Mouse (Mus musculus) hindbrain, embryonic 11.5 days (tissue): Measurements from ENCODE around the gene Atp5e. TPM values are rescaled to one million over a fixed set of nuclear protein-coding genes. Genes with fewer than 3 reads are reported as not detected.

Experiments
- ATAC-seq: fragments of 200-750 bp; cut with Nextera tagmentation; 2 replicates; pipeline ENCODE4 v1.8.0; 2017; ENCODE audit warnings: mild to moderate bottlenecking, moderate TSS enrichment, moderate library complexity; ENCODE audit not compliant: low FRiP score
- DNase-seq: peaks from one replicate; pipeline ENCODE4 v3.0.0-alpha.2; 2015; ENCODE audit warnings: low spot score
- H3K27ac ChIP-seq: fragments of 300-500 bp; sonication (generic); 2 replicates; pipeline ENCODE4 v1.5.1; 2014; ENCODE audit warnings: mild to moderate bottlenecking, low read depth, low read length
- H3K27me3 ChIP-seq: fragments of 300-500 bp; sonication (generic); 2 replicates; pipeline ENCODE4 v1.6.1; 2014; ENCODE audit warnings: mild to moderate bottlenecking, low read length, moderate library complexity, mixed read lengths; ENCODE audit not compliant: control insufficient read depth, insufficient read depth
- H3K36me3 ChIP-seq: fragments of 300-500 bp; sonication (generic); 2 replicates; pipeline ENCODE4 v1.6.1; 2014; ENCODE audit warnings: mild to moderate bottlenecking, low read length, moderate library complexity, mixed read lengths; ENCODE audit not compliant: control insufficient read depth, insufficient read depth
- H3K4me1 ChIP-seq: fragments of 300-500 bp; sonication (generic); replicated peaks from 2 replicates; pipeline ENCODE4 v1.6.1; 2014; ENCODE audit warnings: low read length, mixed read lengths; ENCODE audit not compliant: control insufficient read depth, insufficient read depth
- H3K4me2 ChIP-seq: fragments of 300-500 bp; sonication (generic); replicated peaks from 2 replicates; pipeline ENCODE4 v1.6.1; 2014; ENCODE audit warnings: mild to moderate bottlenecking, low read depth, low read length
- H3K4me3 ChIP-seq: fragments of 300-500 bp; sonication (generic); 2 replicates; pipeline ENCODE4 v1.5.1; 2014; ENCODE audit warnings: low read depth, low read length
- H3K9ac ChIP-seq: fragments of 300-500 bp; sonication (generic); 2 replicates; pipeline ENCODE4 v1.6.1; 2014; ENCODE audit warnings: low read depth, low read length
- H3K9me3 ChIP-seq: fragments of 300-500 bp; sonication (generic); 2 replicates; pipeline ENCODE4 v1.6.1; 2016; ENCODE audit warnings: low read length; ENCODE audit not compliant: control insufficient read depth
- WGBS: fragments of 180-500 bp; shearing (Covaris S2); extraction: QIAGEN DNeasy Blood & Tissue Kit; methylation state at CpG from one replicate; pipeline ENCODE4 v1.1.7; 2014; 5-methylcytosine and 5-hydroxymethylcytosine counted together
- polyA plus RNA-seq: library from polyadenylated mRNA; unstranded; fragments of >200 nt; fragmentation: Nextera tagmentation; extraction: Ambion mirVana; gene quantifications from 2 replicates; pipeline ENCODE4 v1.2.1, GENCODE M21; 2014

The Atp5e gene
- polyA plus RNA-seq, 1 experiment from 2014 or later: 740 TPM

- Histone ChIP-seq H3K4me2 (no peak overlapping the region), H3K9ac (no peak overlapping the region), H3K27ac (no peak overlapping the region), H3K4me1 (no peaks in the 10 kb centered on the region), H3K9me3 (no peaks in the 10 kb centered on the region), H3K27me3 (no peaks in the 10 kb centered on the region), H3K36me3 (no peaks in the 10 kb centered on the region), H3K4me3 (no peak overlapping the region)
- no peak for DNase-seq
- 86% methylated on average over 5 of the region's 5 CpGs for whole genome bisulfite sequencing
- no peak for ATAC-seq
These were observed 23.1 kb upstream of the Atp5e start for GRCm38 (mm10) chr2:174487005-174487404.

- H3K4me3 ChIP-seq: no peak overlapping the region
- ATAC-seq (no peak), DNase-seq (no peak)
- no peaks in the 10 kb centered on the region for H3K4me1 ChIP-seq
- H3K4me2 ChIP-seq: no peak overlapping the region
- H3K9ac ChIP-seq: no peak overlapping the region
- no peaks in the 10 kb centered on the region for H3K36me3 ChIP-seq
- H3K27ac ChIP-seq: no peak overlapping the region
- H3K9me3 ChIP-seq: no peaks in the 10 kb centered on the region
- H3K27me3 ChIP-seq: no peaks in the 10 kb centered on the region
- WGBS: 78% methylated on average over 5 of the region's 5 CpGs
These were observed 14.8 kb upstream of the Atp5e start for GRCm38 (mm10) chr2:174478746-174479145.

- no peaks in the 10 kb centered on the region for H3K36me3 ChIP-seq
- 0 out of 2 replicates have a peak, but pooled peaks cover 2% of the 10 kb centered on the region for H3K4me1 ChIP-seq
- H3K4me2 ChIP-seq: no peak overlapping the region
- no peaks in the 10 kb centered on the region for H3K9me3 ChIP-seq
- no peak overlapping the region for H3K4me3 ChIP-seq
- H3K9ac ChIP-seq: no peak overlapping the region
- no peak overlapping the region for H3K27ac ChIP-seq
- H3K27me3 ChIP-seq: no peaks in the 10 kb centered on the region
- 90% methylated on average over 3 of the region's 3 CpGs for WGBS
- DNase-seq (no peak), ATAC-seq (no peak)
These were observed 13.8 kb upstream of the Atp5e start for GRCm38 (mm10) chr2:174477543-174478319.

GRCm38 (mm10) chr2:174473550-174473927 is 9.6 kb upstream of the Atp5e start:
- H3K36me3 ChIP-seq: no peaks in the 10 kb centered on the region
- H3K4me1 ChIP-seq: 0 out of 2 replicates have a peak, but pooled peaks cover 2% of the 10 kb centered on the region
- no peak overlapping the region for H3K27ac ChIP-seq
- no peaks in the 10 kb centered on the region for H3K9me3 ChIP-seq
- H3K9ac ChIP-seq: peak overlapping the region; percentile 55
- peak overlapping the region; percentile 31 for H3K4me3 ChIP-seq
- peak overlapping the region; percentile 48 for H3K4me2 ChIP-seq
- ATAC-seq: no peak
- no peaks in the 10 kb centered on the region for H3K27me3 ChIP-seq
- 85% methylated on average over 5 of the region's 5 CpGs for WGBS
- no peak for DNase-seq

GRCm38 (mm10) chr2:174472818-174473549 is 9.1 kb upstream of the Atp5e start, which contains the start of gene Prelid3b:
TSS of gene Prelid3b (minus strand) at chr2:174473081.
- Histone ChIP-seq H3K4me1 (0 out of 2 replicates have a peak, but pooled peaks cover 2% of the 10 kb centered on the region), H3K27ac (0 out of 2 replicates have a peak within 1 kb of the TSS, but pooled peaks have one; percentile 27), H3K4me3 (peak within 1 kb of the TSS; percentile 72), H3K27me3 (no peaks in the 10 kb centered on the region), H3K4me2 (peak within 1 kb of the TSS; percentile 67), H3K36me3 (no peaks in the 10 kb centered on the region), H3K9me3 (no peaks in the 10 kb centered on the region), H3K9ac (peak within 1 kb of the TSS; percentile 78)
- DNase-seq (peak; percentile 100), ATAC-seq (peak; percentile 99)
- WGBS: under 1% methylated on average over 49 of the region's 53 CpGs

GRCm38 (mm10) chr2:174472407-174472806 is 8.5 kb upstream of the Atp5e start:
- ATAC-seq (peak; percentile 52), DNase-seq (no peak)
- peak overlapping the region; percentile 67 for H3K4me2 ChIP-seq
- 0 out of 2 replicates have a peak overlapping the region, but pooled peaks have one; percentile 27 for H3K27ac ChIP-seq
- H3K36me3 ChIP-seq: no peaks in the 10 kb centered on the region
- H3K9ac ChIP-seq: peak overlapping the region; percentile 78
- no peaks in the 10 kb centered on the region for H3K9me3 ChIP-seq
- H3K27me3 ChIP-seq: no peaks in the 10 kb centered on the region
- peak overlapping the region; percentile 72 for H3K4me3 ChIP-seq
- H3K4me1 ChIP-seq: 0 out of 2 replicates have a peak, but pooled peaks cover 2% of the 10 kb centered on the region
- WGBS: 9% methylated on average over 30 of the region's 30 CpGs

GRCm38 (mm10) chr2:174470786-174471405 is 7.0 kb upstream of the Atp5e start:
- H3K4me2 ChIP-seq: no peak overlapping the region

GRCm38 (mm10) chr2:174470333-174470732 is 6.4 kb upstream of the Atp5e start:
- Histone ChIP-seq H3K27me3 (no peaks in the 10 kb centered on the region), H3K4me3 (no peak overlapping the region), H3K36me3 (no peaks in the 10 kb centered on the region), H3K9me3 (no peaks in the 10 kb centered on the region), H3K9ac (no peak overlapping the region), H3K4me2 (no peak overlapping the region), H3K27ac (no peak overlapping the region), H3K4me1 (0 out of 2 replicates have a peak, but pooled peaks cover 2% of the 10 kb centered on the region)
- DNase-seq (no peak), ATAC-seq (no peak)
- WGBS: 92% methylated on average over 4 of the region's 4 CpGs

More at GRCm38 (mm10) chr2:174470786-174471405, 7.0 kb upstream of the Atp5e start:
- H3K36me3 ChIP-seq: no peaks in the 10 kb centered on the region
- no peak for ATAC-seq
- H3K27me3 ChIP-seq: no peaks in the 10 kb centered on the region
- H3K4me3 ChIP-seq: no peak overlapping the region
- H3K9me3 ChIP-seq: no peaks in the 10 kb centered on the region
- WGBS: 95% methylated on average over 7 of the region's 7 CpGs
- H3K4me1 ChIP-seq: 0 out of 2 replicates have a peak, but pooled peaks cover 2% of the 10 kb centered on the region
- no peak overlapping the region for H3K27ac ChIP-seq
- no peak overlapping the region for H3K9ac ChIP-seq
- DNase-seq: no peak
